Mouse (Mus musculus) forelimb bud, embryonic 11.5 days (tissue): ENCODE measurements around the gene Ccdc86.

Experiments
- DNase-seq: peaks from one replicate; pipeline ENCODE4 v3.0.0-alpha.2; 2012; ENCODE audit warnings: low read depth, low spot score

The Ccdc86 gene

DNA sequence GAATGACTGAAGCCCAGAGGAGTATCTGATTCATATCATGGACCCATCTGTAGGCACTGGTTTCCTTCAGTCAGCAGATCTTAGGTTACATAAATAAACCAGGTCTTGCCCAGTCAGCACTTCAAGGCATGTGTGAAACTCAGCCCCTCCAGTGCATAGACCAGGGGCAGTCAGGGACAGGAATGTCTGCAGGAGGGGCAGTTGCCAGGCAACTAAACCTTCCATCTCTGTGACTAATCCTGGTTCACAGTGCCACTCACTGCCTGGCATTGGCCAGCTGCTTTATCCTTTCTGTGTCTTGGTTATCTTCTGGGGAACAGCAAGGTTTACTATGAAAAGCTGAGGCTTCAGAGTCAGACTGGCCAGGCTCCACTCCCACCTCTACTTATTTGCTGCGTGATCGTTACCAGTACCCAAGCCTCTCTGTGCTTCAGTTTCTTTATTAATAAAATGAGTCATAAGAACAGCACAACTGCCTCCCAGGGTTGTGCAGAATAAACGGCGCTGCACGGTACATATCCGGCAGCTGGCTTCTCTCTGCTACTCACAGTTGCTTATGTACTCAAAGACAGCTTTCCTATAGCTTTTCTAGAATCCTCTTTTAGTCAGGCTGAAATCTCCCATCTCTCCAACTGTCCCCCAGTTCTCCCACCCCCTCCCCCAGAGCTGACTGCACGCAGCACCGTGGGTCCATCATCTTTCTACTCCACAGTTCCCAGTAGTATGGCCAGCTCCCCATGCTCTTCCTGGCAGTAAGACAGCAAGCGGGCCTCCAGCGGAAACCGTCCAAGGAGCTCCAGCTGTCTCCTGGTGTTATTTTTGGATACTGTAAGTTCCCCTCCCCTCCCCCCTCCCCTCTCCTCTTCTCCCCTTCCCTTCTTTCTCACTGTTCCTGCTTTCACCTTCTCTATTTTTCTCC, 3.2 kb upstream of the Ccdc86 start:
- DNase-seq = no peak

DNA sequence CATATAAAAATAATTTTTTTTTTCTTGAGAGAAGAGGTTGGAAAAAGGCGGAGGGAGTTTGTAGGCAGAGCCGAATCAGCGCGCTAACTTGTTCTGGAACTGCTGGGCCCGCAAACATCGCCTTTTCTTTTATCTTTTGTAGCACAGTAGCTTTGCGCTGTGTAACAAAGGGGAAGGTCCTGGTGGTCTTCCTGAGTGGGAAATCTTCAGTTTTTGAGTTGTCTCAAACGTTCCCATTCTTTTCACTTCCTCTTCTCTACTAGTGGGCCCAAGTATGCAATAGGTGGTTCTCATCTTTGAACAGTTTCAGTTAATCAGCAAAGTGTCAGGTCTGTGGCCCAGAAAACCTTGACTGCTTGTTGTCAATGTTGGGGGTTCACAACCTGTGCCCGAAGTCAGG, 492 bp upstream of the Ccdc86 start:
- DNase-seq = no peak

DNA sequence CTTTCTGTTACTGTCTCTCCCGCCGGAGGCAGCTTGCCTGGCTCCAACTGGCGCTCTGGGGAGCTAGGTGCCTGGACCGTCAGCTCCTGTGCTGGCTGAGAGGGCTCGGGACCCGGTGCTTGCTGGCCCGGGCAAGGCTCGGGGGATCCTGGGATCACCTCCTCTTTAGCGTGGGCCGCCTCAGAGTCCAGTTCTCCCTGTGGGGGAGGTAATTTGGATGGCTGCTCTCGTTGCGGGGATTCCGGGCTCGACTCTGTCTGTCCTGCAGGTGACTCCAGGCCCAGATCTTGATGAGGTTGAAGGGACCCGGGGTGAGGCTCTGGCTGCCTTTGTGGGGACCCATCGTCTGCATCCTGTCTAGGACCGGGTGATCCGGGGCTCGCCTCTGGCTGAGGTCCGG, 650 bp downstream of the Ccdc86 start:
- DNase-seq = no peak

GRCm38 (mm10) chr19:10947219-10947618, 1.8 kb downstream of the Ccdc86 start:
- DNase-seq = no peak

DNA sequence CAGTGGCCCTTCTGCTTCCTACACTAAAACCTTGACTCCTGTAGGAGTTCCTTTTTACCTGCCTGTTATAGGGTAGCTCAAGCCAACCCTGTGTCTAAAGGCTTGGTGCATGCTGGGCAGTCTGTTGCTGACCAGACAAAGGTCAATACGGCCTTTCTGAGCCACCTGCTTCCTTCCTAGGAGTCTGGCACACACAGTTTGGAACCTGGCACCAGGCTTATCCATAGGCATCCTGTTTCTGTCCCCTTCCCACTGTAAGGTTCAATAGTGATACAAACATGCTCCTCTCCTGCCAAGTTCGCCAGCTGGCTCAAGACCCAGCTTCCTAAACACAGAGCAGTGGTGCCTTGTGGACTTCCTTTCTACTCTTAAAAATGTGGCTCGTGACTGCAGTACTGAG, 2.6 kb downstream of the Ccdc86 start:
- no peak for DNase-seq

GRCm38 (mm10) chr19:10943955-10944354, 5.1 kb downstream of the Ccdc86 start:
- DNase-seq = no peak

- DNase-seq = peak; percentile 48
These were observed 8.1 kb downstream of the Ccdc86 start for GRCm38 (mm10) chr19:10940801-10941457.

DNA sequence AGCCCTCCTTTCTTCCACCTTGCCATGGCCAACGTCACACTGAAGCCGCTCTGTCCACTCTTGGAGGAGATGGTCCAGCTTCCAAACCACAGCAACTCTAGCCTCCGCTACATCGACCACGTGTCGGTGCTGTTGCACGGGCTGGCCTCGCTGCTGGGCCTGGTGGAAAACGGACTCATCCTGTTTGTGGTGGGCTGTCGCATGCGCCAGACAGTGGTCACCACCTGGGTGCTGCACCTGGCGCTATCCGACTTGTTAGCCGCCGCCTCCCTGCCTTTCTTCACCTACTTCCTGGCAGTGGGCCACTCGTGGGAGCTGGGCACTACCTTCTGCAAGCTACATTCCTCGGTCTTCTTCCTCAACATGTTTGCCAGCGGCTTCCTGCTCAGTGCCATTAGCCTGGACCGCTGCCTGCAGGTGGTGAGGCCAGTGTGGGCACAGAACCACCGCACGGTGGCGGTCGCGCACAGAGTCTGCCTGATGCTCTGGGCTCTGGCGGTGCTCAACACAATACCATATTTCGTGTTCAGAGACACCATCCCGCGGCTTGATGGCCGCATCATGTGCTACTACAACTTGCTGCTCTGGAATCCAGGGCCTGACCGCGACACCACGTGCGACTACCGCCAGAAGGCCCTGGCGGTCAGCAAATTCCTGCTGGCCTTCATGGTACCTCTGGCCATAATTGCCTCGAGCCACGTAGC, 8.8 kb downstream of the Ccdc86 start:
- peak; percentile 89 for DNase-seq

GRCm38 (mm10) chr19:10938771-10939170, 10.3 kb downstream of the Ccdc86 start:
- no peak for DNase-seq

- DNase-seq = no peak
These were observed 11.9 kb downstream of the Ccdc86 start, which contains the start of gene Ptgdr2 for GRCm38 (mm10) chr19:10937110-10937563. Gene Ptgdr2 (plus strand): TSS chr19:10937160.

GRCm38 (mm10) chr19:10936077-10936476, 13.0 kb downstream of the Ccdc86 start:
- DNase-seq = no peak

GRCm38 (mm10) chr19:10935029-10935428, 14.0 kb downstream of the Ccdc86 start:
- DNase-seq = no peak

GRCm38 (mm10) chr19:10930641-10931040, 18.4 kb downstream of the Ccdc86 start:
- no peak for DNase-seq

- no peak for DNase-seq
These were observed 22.4 kb downstream of the Ccdc86 start for GRCm38 (mm10) chr19:10926666-10927065.

GRCm38 (mm10) chr19:10926123-10926621, 22.9 kb downstream of the Ccdc86 start:
- peak; percentile 26 for DNase-seq

DNA sequence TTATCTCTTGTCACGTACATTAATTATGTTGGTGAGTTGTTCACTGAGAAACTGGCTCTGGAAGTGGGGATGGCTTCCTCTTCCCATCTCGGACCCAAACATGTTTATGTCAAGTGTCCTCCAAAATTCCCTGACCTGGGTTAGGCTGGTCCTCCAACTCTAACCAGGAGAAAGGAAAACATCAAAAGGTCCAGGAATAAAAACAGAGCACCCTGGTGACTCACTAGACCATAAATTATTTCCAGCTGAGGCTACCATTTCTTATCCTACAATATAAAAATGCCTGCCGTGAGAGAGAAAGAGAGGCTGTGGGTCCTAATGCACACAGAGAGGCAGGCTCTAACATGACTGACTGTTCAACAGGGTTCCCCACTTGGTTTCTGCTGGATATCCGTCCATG, 24.8 kb downstream of the Ccdc86 start:
- DNase-seq = no peak

- no peak for DNase-seq
These were observed 28.0 kb downstream of the Ccdc86 start for GRCm38 (mm10) chr19:10921058-10921457.

GRCm38 (mm10) chr19:10920532-10920931, 28.5 kb downstream of the Ccdc86 start, which contains the start of gene Zp1:
Gene Zp1 (minus strand): TSS chr19:10920632.
- no peak for DNase-seq

DNA sequence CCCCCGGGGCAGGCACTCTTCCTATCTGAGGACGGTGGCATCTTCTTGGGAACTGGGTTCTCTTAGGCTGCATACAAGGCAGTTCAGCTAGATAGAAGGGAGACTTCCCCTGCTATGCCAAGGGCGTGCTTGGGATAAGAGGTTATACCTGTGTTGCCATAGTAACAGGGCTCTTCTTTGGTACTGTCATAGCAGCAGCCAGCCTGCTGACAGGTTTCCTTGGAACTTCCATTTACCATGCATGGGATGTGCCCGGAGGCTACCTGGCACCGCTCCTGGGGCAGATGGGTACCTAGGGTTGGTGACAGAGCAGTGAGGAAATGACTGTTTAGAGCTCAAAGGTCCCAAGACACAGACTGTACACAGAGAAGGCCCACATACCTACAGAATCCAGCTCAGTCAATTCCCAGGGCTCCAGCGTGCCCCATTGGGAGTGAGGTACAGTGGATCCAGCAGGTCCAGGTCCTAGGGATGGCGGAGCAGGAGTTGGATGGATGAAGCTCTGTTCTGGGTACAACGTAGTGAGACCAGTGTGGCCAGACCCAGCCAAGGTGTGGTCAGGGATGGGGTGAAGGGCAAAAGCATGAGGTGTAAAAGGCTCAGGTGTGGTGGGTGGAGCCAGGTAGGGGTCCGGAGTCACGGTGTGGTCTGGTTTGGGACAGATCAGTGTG, 30.6 kb downstream of the Ccdc86 start:
- no peak for DNase-seq

- no peak for DNase-seq
These were observed 32.6 kb downstream of the Ccdc86 start for GRCm38 (mm10) chr19:10916506-10916905.

DNA sequence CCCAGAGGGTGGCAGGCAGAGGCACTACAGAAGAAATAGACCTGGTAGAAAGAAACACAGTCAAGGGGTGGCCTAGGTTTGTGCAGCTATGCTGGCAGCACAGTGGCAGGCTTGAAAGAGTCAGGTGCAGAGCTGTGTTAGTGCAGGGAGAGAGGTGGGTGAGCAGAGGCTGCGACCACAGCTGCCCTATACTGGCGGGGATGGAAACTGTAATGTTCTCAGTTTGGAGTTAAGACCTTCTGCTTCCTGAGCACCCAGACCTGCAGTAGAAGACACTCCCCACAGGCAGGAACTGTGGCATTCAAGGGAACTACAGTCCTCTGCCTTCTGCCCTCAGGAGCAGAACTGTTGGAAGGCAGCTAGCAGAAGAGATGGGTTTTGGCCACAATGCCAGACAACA, 34.2 kb downstream of the Ccdc86 start:
- no peak for DNase-seq
